Mouse (Mus musculus) gastrocnemius, adult 8-10 months (tissue): ENCODE results near the gene Msi2. TPM values are rescaled to one million over a fixed set of nuclear protein-coding genes. Genes with fewer than 3 reads are reported as not detected.

Experiments
- DNase-seq, 2 experiments: peaks; one replicate each; pipeline ENCODE4 v3.0.0; 2022; ENCODE audit warnings: low spot score in 2 of 2
- total RNA-seq, 4 experiments: library from RNA; stranded (reverse); gene quantifications; 2 replicates each; pipeline ENCODE4 v1.2.4; 2022

The Msi2 gene
- total RNA-seq, 4 experiments from 2014 or later, result 150 to 209 (median 176) TPM

GRCm38 (mm10) chr11:88542817-88543216 is 175.5 kb downstream of the Msi2 start:
- DNase-seq, result no peak

GRCm38 (mm10) chr11:88541666-88542639 is 176.4 kb downstream of the Msi2 start:
- DNase-seq, result no peak

GRCm38 (mm10) chr11:88539637-88540478 is 178.5 kb downstream of the Msi2 start:
- DNase-seq, result no peak

GRCm38 (mm10) chr11:88538710-88539340 is 179.5 kb downstream of the Msi2 start:
- DNase-seq, result no peak

- no peak for DNase-seq
These were observed 181.0 kb downstream of the Msi2 start for GRCm38 (mm10) chr11:88537344-88537743.

GRCm38 (mm10) chr11:88536861-88537260 is 181.5 kb downstream of the Msi2 start:
- DNase-seq, result no peak

- no peak for DNase-seq
These were observed 183.9 kb downstream of the Msi2 start for GRCm38 (mm10) chr11:88534331-88534929.

- no peak for DNase-seq
These were observed 186.3 kb downstream of the Msi2 start for GRCm38 (mm10) chr11:88532016-88532415.

- DNase-seq, result no peak
These were observed 188.3 kb downstream of the Msi2 start for GRCm38 (mm10) chr11:88530032-88530431.

- DNase-seq, result no peak
These were observed 189.7 kb downstream of the Msi2 start for GRCm38 (mm10) chr11:88528522-88529101.

GRCm38 (mm10) chr11:88526711-88527110 is 191.6 kb downstream of the Msi2 start:
- DNase-seq, result no peak

- peak; percentile 28 to 55 for DNase-seq
These were observed 193.3 kb downstream of the Msi2 start for GRCm38 (mm10) chr11:88524790-88525575.

- DNase-seq, result no peak
These were observed 193.9 kb downstream of the Msi2 start for GRCm38 (mm10) chr11:88524437-88524789.

GRCm38 (mm10) chr11:88523921-88524320 is 194.4 kb downstream of the Msi2 start:
- no peak for DNase-seq

- DNase-seq, result no peak
These were observed 194.8 kb downstream of the Msi2 start for GRCm38 (mm10) chr11:88523511-88523910.

GRCm38 (mm10) chr11:88522114-88522513 is 196.2 kb downstream of the Msi2 start:
- no peak for DNase-seq

GRCm38 (mm10) chr11:88520951-88521730 is 197.2 kb downstream of the Msi2 start:
- DNase-seq, result no peak

GRCm38 (mm10) chr11:88518361-88518760 is 200.0 kb downstream of the Msi2 start:
- DNase-seq, result no peak
